Mouse (Mus musculus): ENCODE data around the gene Cotl1. TPM values are rescaled to one million over a fixed set of nuclear protein-coding genes. Genes with fewer than 3 reads are reported as not detected.
A peak's percentile ranks its signal among the peaks of the same experiment; 100 is the strongest.

The Cotl1 gene
- polyA plus RNA-seq, 1 experiment: 144 TPM

- H3K4me3 ChIP-seq: no peak overlapping the region
Observed at GRCm38 (mm10) chr8:119831336-119831995, 8.9 kb downstream of the Cotl1 start.

GRCm38 (mm10) chr8:119830589-119830988 lies 9.8 kb downstream of the Cotl1 start:
- Histone ChIP-seq H3ac (ENCODE audit: control insufficient read depth, insufficient read length) (no peak overlapping the region), H3K4me3 (no peak overlapping the region), H3K36me3 (ENCODE audit: control insufficient read depth, insufficient read depth) (no peaks in the 10 kb centered on the region), H3K79me2 (ENCODE audit: control insufficient read depth, insufficient read depth) (peaks cover 42% of the 10 kb centered on the region), H3K27me3 (ENCODE audit: control insufficient read depth, insufficient read depth, insufficient read length) (no peaks in the 10 kb centered on the region), H3K4me2 (ENCODE audit: low read depth) (no peak overlapping the region)
- no peak for TF ChIP-seq E2F4 (IDR thresholded peaks at IDR 0.05; ENCODE audit: insufficient read depth)
- no peak for TF ChIP-seq MAX (IDR thresholded peaks at IDR 0.05; ENCODE audit: low read depth)
- no peak for TF ChIP-seq POLR2AphosphoS2 (IDR thresholded peaks at IDR 0.05; ENCODE audit: insufficient read length, low read depth)
- no peak for TF ChIP-seq USF1 (IDR thresholded peaks at IDR 0.05; ENCODE audit: low read depth)
- TF ChIP-seq REST (IDR thresholded peaks at IDR 0.05; ENCODE audit: insufficient read depth, insufficient read length): no peak
- no peak for TF ChIP-seq TCF3 (IDR thresholded peaks at IDR 0.05; ENCODE audit: insufficient read length, low read depth)
- TF ChIP-seq MYOD1 (IDR thresholded peaks at IDR 0.05; ENCODE audit: control insufficient read depth in 1 of 3, insufficient read length in 2 of 3, low read depth in 2 of 3): no peak
- no peak for TF ChIP-seq SRF (IDR thresholded peaks at IDR 0.05; ENCODE audit: control insufficient read depth, insufficient read length, low read depth)
- TF ChIP-seq TCF12 (IDR thresholded peaks at IDR 0.05; ENCODE audit: insufficient read depth, poor library complexity, severe bottlenecking): no peak
- TF ChIP-seq MYOG (IDR thresholded peaks at IDR 0.05; ENCODE audit: control insufficient read depth in 1 of 3, insufficient read depth in 1 of 3, insufficient read length in 2 of 3, low read depth in 2 of 3): no peak
- TF ChIP-seq CEBPB (IDR thresholded peaks at IDR 0.05; ENCODE audit: insufficient read depth, poor library complexity, severe bottlenecking): no peak
- no peak for TF ChIP-seq POLR2A (IDR thresholded peaks at IDR 0.05; ENCODE audit: insufficient read length, low read depth)

More at GRCm38 (mm10) chr8:119831336-119831995, 8.9 kb downstream of the Cotl1 start:
- H3K4me2 ChIP-seq (ENCODE audit: low read depth): no peak overlapping the region
- TF ChIP-seq TCF12 (IDR thresholded peaks at IDR 0.05; ENCODE audit: insufficient read depth, poor library complexity, severe bottlenecking) (no peak), POLR2A (IDR thresholded peaks at IDR 0.05; ENCODE audit: insufficient read length, low read depth) (no peak), TCF3 (IDR thresholded peaks at IDR 0.05; ENCODE audit: insufficient read length, low read depth) (no peak), SRF (IDR thresholded peaks at IDR 0.05; ENCODE audit: control insufficient read depth, insufficient read length, low read depth) (no peak), USF1 (IDR thresholded peaks at IDR 0.05; ENCODE audit: low read depth) (no peak), CEBPB (IDR thresholded peaks at IDR 0.05; ENCODE audit: insufficient read depth, poor library complexity, severe bottlenecking) (no peak), MAX (IDR thresholded peaks at IDR 0.05; ENCODE audit: low read depth) (no peak), MYOD1 (IDR thresholded peaks at IDR 0.05; ENCODE audit: control insufficient read depth in 1 of 3, insufficient read length in 2 of 3, low read depth in 2 of 3) (no peak), MYOG (IDR thresholded peaks at IDR 0.05; ENCODE audit: control insufficient read depth in 1 of 3, insufficient read depth in 1 of 3, insufficient read length in 2 of 3, low read depth in 2 of 3) (no peak), POLR2AphosphoS2 (IDR thresholded peaks at IDR 0.05; ENCODE audit: insufficient read length, low read depth) (no peak), E2F4 (IDR thresholded peaks at IDR 0.05; ENCODE audit: insufficient read depth) (no peak)
- H3K79me2 ChIP-seq (ENCODE audit: control insufficient read depth, insufficient read depth): peaks cover 43% of the 10 kb centered on the region
- no peaks in the 10 kb centered on the region for H3K36me3 ChIP-seq (ENCODE audit: control insufficient read depth, insufficient read depth)
- no peak overlapping the region for H3ac ChIP-seq (ENCODE audit: control insufficient read depth, insufficient read length)
- H3K27me3 ChIP-seq (ENCODE audit: control insufficient read depth, insufficient read depth, insufficient read length): no peaks in the 10 kb centered on the region

- TF ChIP-seq USF1 (IDR thresholded peaks at IDR 0.05; ENCODE audit: low read depth) (no peak), REST (IDR thresholded peaks at IDR 0.05; ENCODE audit: insufficient read depth, insufficient read length) (no peak), TCF3 (IDR thresholded peaks at IDR 0.05; ENCODE audit: insufficient read length, low read depth) (no peak), CEBPB (IDR thresholded peaks at IDR 0.05; ENCODE audit: insufficient read depth, poor library complexity, severe bottlenecking) (no peak), E2F4 (IDR thresholded peaks at IDR 0.05; ENCODE audit: insufficient read depth) (no peak), MAX (IDR thresholded peaks at IDR 0.05; ENCODE audit: low read depth) (no peak), MYOG (IDR thresholded peaks at IDR 0.05; ENCODE audit: control insufficient read depth in 1 of 3, insufficient read depth in 1 of 3, insufficient read length in 2 of 3, low read depth in 2 of 3) (peak in 2 of 3 experiments; percentile 63 to 78), POLR2AphosphoS2 (IDR thresholded peaks at IDR 0.05; ENCODE audit: insufficient read length, low read depth) (no peak), POLR2A (IDR thresholded peaks at IDR 0.05; ENCODE audit: insufficient read length, low read depth) (no peak), MYOD1 (IDR thresholded peaks at IDR 0.05; ENCODE audit: control insufficient read depth in 1 of 3, insufficient read length in 2 of 3, low read depth in 2 of 3) (peak in 2 of 3 experiments; percentile 32 to 52), SRF (IDR thresholded peaks at IDR 0.05; ENCODE audit: control insufficient read depth, insufficient read length, low read depth) (no peak), TCF12 (IDR thresholded peaks at IDR 0.05; ENCODE audit: insufficient read depth, poor library complexity, severe bottlenecking) (no peak)
- no peak overlapping the region for H3ac ChIP-seq (ENCODE audit: control insufficient read depth, insufficient read length)
- no peaks in the 10 kb centered on the region for H3K36me3 ChIP-seq (ENCODE audit: control insufficient read depth, insufficient read depth)
- no peaks in the 10 kb centered on the region for H3K27me3 ChIP-seq (ENCODE audit: control insufficient read depth, insufficient read depth, insufficient read length)
- H3K4me3 ChIP-seq: no peak overlapping the region
- peaks cover 38% of the 10 kb centered on the region for H3K79me2 ChIP-seq (ENCODE audit: control insufficient read depth, insufficient read depth)
- H3K4me2 ChIP-seq (ENCODE audit: low read depth): no peak overlapping the region
Observed at GRCm38 (mm10) chr8:119829870-119830580, 10.3 kb downstream of the Cotl1 start.

- H3K4me3 ChIP-seq: no peak overlapping the region
- H3K27me3 ChIP-seq (ENCODE audit: control insufficient read depth, insufficient read depth, insufficient read length): no peaks in the 10 kb centered on the region
- H3K79me2 ChIP-seq (ENCODE audit: control insufficient read depth, insufficient read depth): peaks cover 35% of the 10 kb centered on the region
- H3ac ChIP-seq (ENCODE audit: control insufficient read depth, insufficient read length): no peak overlapping the region
- TF ChIP-seq SRF (IDR thresholded peaks at IDR 0.05; ENCODE audit: control insufficient read depth, insufficient read length, low read depth): no peak
- TF ChIP-seq USF1 (IDR thresholded peaks at IDR 0.05; ENCODE audit: low read depth): no peak
- no peak for TF ChIP-seq MAX (IDR thresholded peaks at IDR 0.05; ENCODE audit: low read depth)
- no peak for TF ChIP-seq TCF3 (IDR thresholded peaks at IDR 0.05; ENCODE audit: insufficient read length, low read depth)
- no peak for TF ChIP-seq TCF12 (IDR thresholded peaks at IDR 0.05; ENCODE audit: insufficient read depth, poor library complexity, severe bottlenecking)
- no peak for TF ChIP-seq REST (IDR thresholded peaks at IDR 0.05; ENCODE audit: insufficient read depth, insufficient read length)
- TF ChIP-seq POLR2AphosphoS2 (IDR thresholded peaks at IDR 0.05; ENCODE audit: insufficient read length, low read depth): no peak
- no peak for TF ChIP-seq CEBPB (IDR thresholded peaks at IDR 0.05; ENCODE audit: insufficient read depth, poor library complexity, severe bottlenecking)
- TF ChIP-seq E2F4 (IDR thresholded peaks at IDR 0.05; ENCODE audit: insufficient read depth): no peak
- TF ChIP-seq MYOG (IDR thresholded peaks at IDR 0.05; ENCODE audit: control insufficient read depth in 1 of 3, insufficient read depth in 1 of 3, insufficient read length in 2 of 3, low read depth in 2 of 3): no peak
- no peak for TF ChIP-seq POLR2A (IDR thresholded peaks at IDR 0.05; ENCODE audit: insufficient read length, low read depth)
- TF ChIP-seq MYOD1 (IDR thresholded peaks at IDR 0.05; ENCODE audit: control insufficient read depth in 1 of 3, insufficient read length in 2 of 3, low read depth in 2 of 3): no peak
- H3K36me3 ChIP-seq (ENCODE audit: control insufficient read depth, insufficient read depth): no peaks in the 10 kb centered on the region
- no peak overlapping the region for H3K4me2 ChIP-seq (ENCODE audit: low read depth)
Observed at GRCm38 (mm10) chr8:119829420-119829819, 10.9 kb downstream of the Cotl1 start.

Data from myocyte (in vitro differentiated cells).